Mouse (Mus musculus): ENCODE data around the gene Cel. TPM values are rescaled to one million over a fixed set of nuclear protein-coding genes. Genes with fewer than 3 reads are reported as not detected.
A peak's percentile ranks its signal among the peaks of the same experiment; 100 is the strongest.
"Not testable (repeated sequence)": the region's sequence is repeated elsewhere in the genome, so short reads cannot be mapped to it uniquely, and the experiment has no call there.

Gene Cel
- polyA plus RNA-seq, 1 experiment from 2014 or later: not detected

GRCm38 (mm10) chr2:28518231-28518630 lies 45.0 kb downstream of the Cel start:
- H3K4me3 ChIP-seq (replicated peaks; ENCODE audit: low read length): no peak overlapping the region
- H3K9me3 ChIP-seq (ENCODE audit: control insufficient read depth, low read length): no peaks in the 10 kb centered on the region
- H3K27me3 ChIP-seq (ENCODE audit: control insufficient read depth, insufficient read depth, low read length): no peaks in the 10 kb centered on the region
- H3K9ac ChIP-seq: 0 out of 2 replicates have a peak overlapping the region, but pooled peaks have one; percentile 16
- 0% methylated on average over 2 of the region's 2 CpGs for WGBS
- H3K4me2 ChIP-seq (replicated peaks): peak overlapping the region; percentile 17
- ATAC-seq (ENCODE audit: low FRiP score) (no peak), DNase-seq (ENCODE audit: low spot score) (no peak)
- peaks cover 73% of the 10 kb centered on the region for H3K4me1 ChIP-seq (replicated peaks; ENCODE audit: control insufficient read depth, insufficient read depth, low read length)
- peaks cover 28% of the 10 kb centered on the region for H3K36me3 ChIP-seq (replicated peaks; ENCODE audit: control insufficient read depth, insufficient read depth)
- peak overlapping the region; percentile 66 for H3K27ac ChIP-seq

DNA sequence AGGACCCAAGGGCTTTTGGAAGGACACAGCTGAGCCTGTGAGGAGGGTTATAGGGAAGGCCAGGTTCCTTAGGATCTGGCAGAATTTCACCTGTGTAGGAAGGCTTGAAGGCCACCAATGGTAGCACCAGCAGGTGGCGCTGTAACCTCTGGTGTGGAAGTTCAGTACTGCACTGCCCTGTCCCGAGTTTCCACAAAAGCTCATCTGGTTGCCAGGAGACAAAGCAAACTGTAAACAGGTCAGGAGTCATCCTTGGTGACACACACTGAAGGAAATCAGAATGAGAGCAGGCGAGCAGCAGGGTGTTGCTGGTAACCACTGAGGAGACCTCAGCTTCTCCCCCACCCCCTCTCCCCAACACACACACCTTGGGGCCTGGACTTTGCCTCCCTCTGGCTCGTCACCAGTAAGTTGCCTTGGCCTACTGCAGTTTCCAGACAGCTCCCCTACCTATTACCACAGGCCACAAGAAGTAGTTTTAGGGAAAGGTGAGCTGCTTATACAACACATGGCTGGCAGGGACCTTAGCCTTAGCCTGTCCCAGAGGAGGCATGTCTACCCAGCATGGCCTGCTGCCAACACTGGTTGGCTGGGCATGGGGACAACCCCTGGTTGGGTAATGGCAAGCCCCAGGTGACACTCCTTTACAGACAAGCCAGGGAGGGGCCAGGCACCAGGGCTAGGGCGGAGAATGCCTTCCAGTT lies 45.8 kb downstream of the Cel start:
- H3K27ac ChIP-seq: peak overlapping the region; percentile 66; the same call in 1 of the 2 replicates
- H3K27me3 ChIP-seq (ENCODE audit: control insufficient read depth, insufficient read depth, low read length): no peaks in the 10 kb centered on the region
- 36% methylated on average over 5 of the region's 5 CpGs for WGBS
- DNase-seq (ENCODE audit: low spot score): peak; percentile 67
- peaks cover 24% of the 10 kb centered on the region for H3K36me3 ChIP-seq (replicated peaks; ENCODE audit: control insufficient read depth, insufficient read depth)
- peaks cover 73% of the 10 kb centered on the region for H3K4me1 ChIP-seq (replicated peaks; ENCODE audit: control insufficient read depth, insufficient read depth, low read length)
- H3K9ac ChIP-seq: no peak overlapping the region
- H3K4me2 ChIP-seq (replicated peaks): peak overlapping the region; percentile 17
- no peak overlapping the region for H3K4me3 ChIP-seq (replicated peaks; ENCODE audit: low read length)
- no peak for ATAC-seq (ENCODE audit: low FRiP score)
- no peaks in the 10 kb centered on the region for H3K9me3 ChIP-seq (ENCODE audit: control insufficient read depth, low read length)

- 12% methylated on average over 5 of the region's 5 CpGs for WGBS
- peak overlapping the region; percentile 97 for H3K4me3 ChIP-seq (replicated peaks; ENCODE audit: low read length)
- H3K9me3 ChIP-seq (ENCODE audit: control insufficient read depth, low read length): no peaks in the 10 kb centered on the region
- no peak for ATAC-seq (ENCODE audit: low FRiP score)
- H3K36me3 ChIP-seq (replicated peaks; ENCODE audit: control insufficient read depth, insufficient read depth): peaks cover 17% of the 10 kb centered on the region
- no peaks in the 10 kb centered on the region for H3K27me3 ChIP-seq (ENCODE audit: control insufficient read depth, insufficient read depth, low read length)
- H3K4me1 ChIP-seq (replicated peaks; ENCODE audit: control insufficient read depth, insufficient read depth, low read length): peaks cover 52% of the 10 kb centered on the region
- peak overlapping the region; percentile 91 for H3K27ac ChIP-seq
- H3K9ac ChIP-seq: peak overlapping the region; percentile 97
- peak; percentile 88 for DNase-seq (ENCODE audit: low spot score)
- peak overlapping the region; percentile 94 for H3K4me2 ChIP-seq (replicated peaks)
These were observed 48.7 kb downstream of the Cel start for GRCm38 (mm10) chr2:28514489-28514888.

- Histone ChIP-seq H3K9ac (peak overlapping the region; percentile 97), H3K4me2 (replicated peaks) (peak overlapping the region; percentile 94), H3K9me3 (ENCODE audit: control insufficient read depth, low read length) (no peaks in the 10 kb centered on the region), H3K27ac (peak overlapping the region; percentile 91), H3K4me3 (replicated peaks; ENCODE audit: low read length) (peak overlapping the region; percentile 97), H3K27me3 (ENCODE audit: control insufficient read depth, insufficient read depth, low read length) (no peaks in the 10 kb centered on the region), H3K36me3 (replicated peaks; ENCODE audit: control insufficient read depth, insufficient read depth) (peaks cover 14% of the 10 kb centered on the region), H3K4me1 (replicated peaks; ENCODE audit: control insufficient read depth, insufficient read depth, low read length) (peaks cover 46% of the 10 kb centered on the region)
- no peak for DNase-seq (ENCODE audit: low spot score)
- ATAC-seq (ENCODE audit: low FRiP score): peak; percentile 41; the same call in 1 of the 2 replicates
- 5% methylated on average over 47 of the region's 47 CpGs for WGBS
These were observed 49.5 kb downstream of the Cel start for GRCm38 (mm10) chr2:28513431-28514370.

DNA sequence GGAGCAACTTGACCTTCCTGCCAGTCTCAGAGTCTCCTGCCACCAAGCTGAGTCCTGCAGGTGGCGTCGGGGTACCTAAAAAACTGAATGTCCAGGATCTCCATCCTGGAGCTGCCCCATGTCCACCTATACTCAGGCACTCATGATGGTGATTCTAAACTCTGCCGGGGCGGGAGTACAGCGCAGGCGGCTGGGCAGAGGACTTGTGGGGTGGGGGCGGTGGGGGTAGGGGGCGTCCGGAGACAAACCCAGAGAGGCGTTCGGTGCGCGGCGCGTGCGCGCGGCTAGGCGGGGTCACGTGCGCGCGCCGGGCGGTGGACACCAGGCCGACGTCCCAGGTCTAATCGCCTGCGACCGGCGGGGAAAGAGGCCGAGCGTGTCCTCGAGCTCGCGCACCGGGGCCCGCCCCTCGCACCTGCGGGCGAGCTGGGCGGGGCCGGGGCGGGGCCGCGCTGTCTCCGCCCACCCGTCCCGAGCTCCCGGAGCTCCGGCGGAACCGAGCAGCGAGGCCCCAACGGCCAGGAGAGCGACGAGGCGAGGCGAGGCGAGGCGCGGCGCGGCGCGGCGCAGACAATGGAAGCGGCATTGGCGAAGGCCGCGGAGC lies 50.3 kb downstream of the Cel start, which contains the start of gene Ralgds:
Ralgds (plus strand) TSS at position 328 of the 604 bp plus-strand sequence.
- Histone ChIP-seq H3K27ac (peak within 1 kb of the TSS; percentile 91), H3K36me3 (replicated peaks; ENCODE audit: control insufficient read depth, insufficient read depth) (peaks cover 13% of the 10 kb centered on the region), H3K9me3 (ENCODE audit: control insufficient read depth, low read length) (no peaks in the 10 kb centered on the region)

DNA sequence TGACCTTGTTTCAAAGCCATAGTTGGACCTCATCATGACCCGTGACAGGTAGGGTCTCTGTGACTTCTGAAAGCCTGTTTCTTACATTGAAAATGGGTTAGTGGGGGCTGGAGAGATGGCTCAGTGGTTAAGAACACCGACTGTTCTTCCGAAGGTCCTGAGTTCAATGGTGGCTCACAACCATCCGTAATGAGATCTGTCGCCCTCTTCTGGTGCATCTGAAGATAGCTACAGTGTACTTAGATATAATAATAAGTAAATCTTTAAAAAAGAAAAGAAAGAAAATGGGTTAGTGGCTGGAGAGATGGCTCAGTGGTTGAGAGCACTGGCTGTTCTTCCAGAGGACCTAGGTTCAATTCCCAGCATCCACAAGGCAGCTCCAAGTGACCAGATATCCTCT lies 51.6 kb downstream of the Cel start:
- not testable (repeated sequence) for H3K27me3 ChIP-seq (ENCODE audit: control insufficient read depth, insufficient read depth, low read length); DNase-seq (ENCODE audit: low spot score); H3K4me3 ChIP-seq (replicated peaks; ENCODE audit: low read length); ATAC-seq (ENCODE audit: low FRiP score); H3K9ac ChIP-seq; H3K27ac ChIP-seq; H3K4me2 ChIP-seq (replicated peaks); H3K9me3 ChIP-seq (ENCODE audit: control insufficient read depth, low read length)
- H3K4me1 ChIP-seq (replicated peaks; ENCODE audit: control insufficient read depth, insufficient read depth, low read length): peaks cover 26% of the 10 kb centered on the region
- peaks cover 12% of the 10 kb centered on the region for H3K36me3 ChIP-seq (replicated peaks; ENCODE audit: control insufficient read depth, insufficient read depth)
- WGBS: 53% methylated on average over 5 of the region's 5 CpGs

More for the DNA sequence above, 50.3 kb downstream of the Cel start, which contains the start of gene Ralgds:
- Histone ChIP-seq H3K4me3 (replicated peaks; ENCODE audit: low read length) (peak within 1 kb of the TSS; percentile 97), H3K4me1 (replicated peaks; ENCODE audit: control insufficient read depth, insufficient read depth, low read length) (peaks cover 38% of the 10 kb centered on the region), H3K4me2 (replicated peaks) (peak within 1 kb of the TSS; percentile 94), H3K9ac (peak within 1 kb of the TSS; percentile 97), H3K27me3 (ENCODE audit: control insufficient read depth, insufficient read depth, low read length) (no peaks in the 10 kb centered on the region)
- peak; percentile 69 for DNase-seq (ENCODE audit: low spot score)
- ATAC-seq (ENCODE audit: low FRiP score): peak; percentile 78
- under 1% methylated on average over 61 of the region's 71 CpGs for WGBS

- H3K4me3 ChIP-seq (replicated peaks; ENCODE audit: low read length): no peak overlapping the region
- H3K27ac ChIP-seq: no peak overlapping the region
- no peak overlapping the region for H3K4me2 ChIP-seq (replicated peaks)
- H3K4me1 ChIP-seq (replicated peaks; ENCODE audit: control insufficient read depth, insufficient read depth, low read length): no peaks in the 10 kb centered on the region
- DNase-seq (ENCODE audit: low spot score): no peak
- no peak for ATAC-seq (ENCODE audit: low FRiP score)
- H3K9me3 ChIP-seq (ENCODE audit: control insufficient read depth, low read length): no peaks in the 10 kb centered on the region
- H3K9ac ChIP-seq: no peak overlapping the region
- H3K27me3 ChIP-seq (ENCODE audit: control insufficient read depth, insufficient read depth, low read length): no peaks in the 10 kb centered on the region
- H3K36me3 ChIP-seq (replicated peaks; ENCODE audit: control insufficient read depth, insufficient read depth): no peaks in the 10 kb centered on the region
- WGBS: 91% methylated on average over 6 of the region's 6 CpGs
These were observed 56.9 kb downstream of the Cel start for GRCm38 (mm10) chr2:28506291-28506690.

GRCm38 (mm10) chr2:28505795-28506194 lies 57.4 kb downstream of the Cel start, which contains the start of gene Gm10134:
Gene Gm10134, plus strand, starts transcription at chr2:28506095.
- no peak within 1 kb of the TSS for H3K4me3 ChIP-seq (replicated peaks; ENCODE audit: low read length)
- H3K36me3 ChIP-seq (replicated peaks; ENCODE audit: control insufficient read depth, insufficient read depth): no peaks in the 10 kb centered on the region
- H3K27me3 ChIP-seq (ENCODE audit: control insufficient read depth, insufficient read depth, low read length): no peaks in the 10 kb centered on the region
- no peak within 1 kb of the TSS for H3K4me2 ChIP-seq (replicated peaks)
- WGBS: 83% methylated on average over 3 of the region's 3 CpGs
- H3K4me1 ChIP-seq (replicated peaks; ENCODE audit: control insufficient read depth, insufficient read depth, low read length): no peaks in the 10 kb centered on the region
- no peak for DNase-seq (ENCODE audit: low spot score)
- ATAC-seq (ENCODE audit: low FRiP score): no peak
- H3K9ac ChIP-seq: no peak within 1 kb of the TSS
- no peak within 1 kb of the TSS for H3K27ac ChIP-seq
- no peaks in the 10 kb centered on the region for H3K9me3 ChIP-seq (ENCODE audit: control insufficient read depth, low read length)
